Mouse (Mus musculus): ENCODE data around the gene Esm1. TPM values are rescaled to one million over a fixed set of nuclear protein-coding genes. Genes with fewer than 3 reads are reported as not detected.

Gene Esm1
- polyA plus RNA-seq, 1 experiment: not detected

DNA sequence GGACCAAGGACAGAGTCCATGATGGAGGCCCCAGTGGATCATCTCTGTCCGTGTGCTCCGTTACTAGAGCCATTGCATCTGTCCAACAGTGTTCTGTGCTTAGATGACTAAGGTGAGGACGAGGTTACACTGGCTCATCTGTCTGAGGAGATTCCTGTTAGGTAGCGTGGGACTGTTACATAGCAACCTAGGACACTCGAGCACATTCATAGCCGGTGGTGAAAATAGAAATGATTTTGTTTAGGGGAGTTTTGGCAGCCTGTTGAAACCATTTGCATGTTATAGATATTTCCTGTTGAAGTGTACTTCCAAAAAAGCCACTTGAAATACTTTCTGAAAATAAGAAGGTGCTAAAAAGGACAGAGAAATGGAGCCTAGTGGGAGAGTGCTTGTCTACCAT is 35.3 kb upstream of the Esm1 start:
- no peaks in the 10 kb centered on the region for H3K36me3 ChIP-seq (ENCODE audit: control insufficient read depth, insufficient read depth)
- no peak overlapping the region for H3ac ChIP-seq (ENCODE audit: control insufficient read depth, insufficient read length)
- H3K27me3 ChIP-seq (ENCODE audit: control insufficient read depth, insufficient read depth, insufficient read length): no peaks in the 10 kb centered on the region
- no peaks in the 10 kb centered on the region for H3K79me2 ChIP-seq (ENCODE audit: control insufficient read depth, insufficient read depth)
- no peak for TF ChIP-seq USF1 (IDR thresholded peaks at IDR 0.05; ENCODE audit: low read depth)
- TF ChIP-seq MAX (IDR thresholded peaks at IDR 0.05; ENCODE audit: low read depth): no peak
- TF ChIP-seq POLR2A (IDR thresholded peaks at IDR 0.05; ENCODE audit: insufficient read length, low read depth): no peak
- TF ChIP-seq POLR2AphosphoS2 (IDR thresholded peaks at IDR 0.05; ENCODE audit: insufficient read length, low read depth): no peak
- no peak for TF ChIP-seq TCF12 (IDR thresholded peaks at IDR 0.05; ENCODE audit: insufficient read depth, poor library complexity, severe bottlenecking)
- no peak for TF ChIP-seq TCF3 (IDR thresholded peaks at IDR 0.05; ENCODE audit: insufficient read length, low read depth)
- no peak for TF ChIP-seq CEBPB (IDR thresholded peaks at IDR 0.05; ENCODE audit: insufficient read depth, poor library complexity, severe bottlenecking)
- TF ChIP-seq REST (IDR thresholded peaks at IDR 0.05; ENCODE audit: insufficient read depth, insufficient read length): no peak
- TF ChIP-seq E2F4 (IDR thresholded peaks at IDR 0.05; ENCODE audit: insufficient read depth): no peak
- no peak for TF ChIP-seq MYOG (IDR thresholded peaks at IDR 0.05; ENCODE audit: control insufficient read depth in 1 of 3, insufficient read depth in 1 of 3, insufficient read length in 2 of 3, low read depth in 2 of 3)
- H3K4me3 ChIP-seq: no peak overlapping the region
- no peak overlapping the region for H3K4me2 ChIP-seq (ENCODE audit: low read depth)

DNA sequence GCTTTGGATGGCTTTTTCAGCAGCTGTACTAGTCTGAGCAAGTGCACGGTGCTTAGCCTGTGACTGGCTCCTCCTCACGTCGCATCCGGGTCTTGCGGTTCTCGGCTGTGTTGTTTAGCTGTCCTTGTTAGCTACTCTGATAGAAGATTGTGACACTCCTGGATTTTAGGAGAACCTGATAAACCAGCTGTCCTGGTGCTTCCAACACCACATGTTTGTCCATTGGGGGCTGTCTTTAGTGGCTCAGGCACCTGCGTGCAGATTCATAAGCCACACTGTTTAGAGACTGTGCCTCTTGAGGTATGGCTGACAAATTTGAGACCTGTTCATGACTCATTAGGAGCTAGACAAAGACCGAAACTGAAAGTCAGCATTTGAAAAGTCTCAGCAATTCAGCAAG is 26.1 kb upstream of the Esm1 start:
- H3K79me2 ChIP-seq (ENCODE audit: control insufficient read depth, insufficient read depth): no peaks in the 10 kb centered on the region
- no peak overlapping the region for H3K4me3 ChIP-seq
- H3K36me3 ChIP-seq (ENCODE audit: control insufficient read depth, insufficient read depth): no peaks in the 10 kb centered on the region
- H3ac ChIP-seq (ENCODE audit: control insufficient read depth, insufficient read length): no peak overlapping the region
- H3K27me3 ChIP-seq (ENCODE audit: control insufficient read depth, insufficient read depth, insufficient read length): no peaks in the 10 kb centered on the region
- TF ChIP-seq MYOG (IDR thresholded peaks at IDR 0.05; ENCODE audit: control insufficient read depth in 1 of 3, insufficient read depth in 1 of 3, insufficient read length in 2 of 3, low read depth in 2 of 3) (no peak), MAX (IDR thresholded peaks at IDR 0.05; ENCODE audit: low read depth) (no peak)
- H3K4me2 ChIP-seq (ENCODE audit: low read depth): peak overlapping the region; percentile 65

DNA sequence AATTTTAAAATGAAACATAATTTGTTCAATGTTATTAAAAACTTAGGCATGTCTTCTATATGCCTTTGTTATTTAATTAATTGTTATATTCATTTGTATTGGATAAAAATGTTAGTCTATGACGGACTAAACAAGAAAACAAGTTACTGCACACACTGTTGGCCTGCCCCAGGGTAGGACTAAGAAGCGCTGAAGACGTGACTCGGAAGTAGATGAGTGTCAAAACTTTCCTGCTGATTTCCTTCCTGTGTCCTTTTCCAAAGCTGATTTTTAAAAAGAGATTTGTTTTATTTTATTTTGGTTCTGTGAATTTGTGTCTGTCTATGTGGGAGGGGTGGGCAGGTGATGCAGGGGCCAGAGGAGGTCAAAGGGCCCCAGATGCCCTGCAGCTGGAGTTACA is 25.7 kb upstream of the Esm1 start:
- no peak for TF ChIP-seq MYOD1 (IDR thresholded peaks at IDR 0.05; ENCODE audit: control insufficient read depth in 1 of 3, insufficient read length in 2 of 3, low read depth in 2 of 3)
- no peak for TF ChIP-seq MAX (IDR thresholded peaks at IDR 0.05; ENCODE audit: low read depth)
- TF ChIP-seq REST (IDR thresholded peaks at IDR 0.05; ENCODE audit: insufficient read depth, insufficient read length): no peak
- no peak for TF ChIP-seq POLR2AphosphoS2 (IDR thresholded peaks at IDR 0.05; ENCODE audit: insufficient read length, low read depth)
- TF ChIP-seq POLR2A (IDR thresholded peaks at IDR 0.05; ENCODE audit: insufficient read length, low read depth): no peak
- TF ChIP-seq TCF3 (IDR thresholded peaks at IDR 0.05; ENCODE audit: insufficient read length, low read depth): no peak
- no peak for TF ChIP-seq USF1 (IDR thresholded peaks at IDR 0.05; ENCODE audit: low read depth)
- no peak for TF ChIP-seq SRF (IDR thresholded peaks at IDR 0.05; ENCODE audit: control insufficient read depth, insufficient read length, low read depth)
- no peak for TF ChIP-seq MYOG (IDR thresholded peaks at IDR 0.05; ENCODE audit: control insufficient read depth in 1 of 3, insufficient read depth in 1 of 3, insufficient read length in 2 of 3, low read depth in 2 of 3)
- no peak for TF ChIP-seq E2F4 (IDR thresholded peaks at IDR 0.05; ENCODE audit: insufficient read depth)
- TF ChIP-seq TCF12 (IDR thresholded peaks at IDR 0.05; ENCODE audit: insufficient read depth, poor library complexity, severe bottlenecking): no peak
- Histone ChIP-seq H3K36me3 (ENCODE audit: control insufficient read depth, insufficient read depth) (no peaks in the 10 kb centered on the region), H3ac (ENCODE audit: control insufficient read depth, insufficient read length) (no peak overlapping the region), H3K4me2 (ENCODE audit: low read depth) (peak overlapping the region; percentile 65), H3K79me2 (ENCODE audit: control insufficient read depth, insufficient read depth) (no peaks in the 10 kb centered on the region), H3K27me3 (ENCODE audit: control insufficient read depth, insufficient read depth, insufficient read length) (no peaks in the 10 kb centered on the region), H3K4me3 (no peak overlapping the region)

DNA sequence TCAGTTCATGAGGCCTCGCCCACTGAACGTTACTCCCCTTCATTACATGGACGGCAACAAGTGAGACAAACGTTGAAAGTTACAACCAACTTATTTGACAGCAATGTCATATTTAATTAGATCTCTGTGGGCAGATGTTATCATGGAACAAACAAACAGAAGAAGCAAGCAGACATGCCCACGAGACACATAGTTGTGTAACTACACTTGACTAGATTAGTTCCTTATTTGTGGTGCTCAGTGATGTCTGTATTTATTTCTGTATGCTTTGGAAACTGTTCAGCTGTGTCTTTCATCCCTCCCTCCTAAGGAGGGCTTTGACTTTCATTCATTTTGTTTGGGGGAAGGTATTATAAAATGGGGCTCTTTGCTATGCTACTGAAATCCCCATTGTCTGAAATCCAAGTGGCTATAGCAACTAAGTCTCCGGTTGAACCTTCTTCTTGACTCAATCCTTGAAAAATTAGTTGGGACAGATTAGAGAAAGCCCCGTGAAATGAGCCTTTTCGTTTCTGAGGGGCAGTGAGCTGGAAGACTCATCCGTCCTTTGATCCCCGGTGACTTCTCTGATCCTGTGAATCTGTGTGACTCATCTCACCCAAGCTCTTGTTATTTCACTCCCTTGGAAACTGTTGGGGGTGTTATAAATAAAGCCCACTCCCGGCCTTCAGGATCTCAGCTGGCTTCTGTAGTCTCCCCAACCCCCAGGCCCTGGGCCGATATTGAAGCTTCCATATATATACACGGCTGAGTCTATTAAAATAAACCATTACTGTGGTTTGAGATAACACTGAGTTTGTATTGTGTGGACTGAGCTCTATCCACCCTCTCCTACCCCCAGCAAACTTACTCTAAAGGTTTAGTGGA is 12.4 kb upstream of the Esm1 start:
- Histone ChIP-seq H3ac (ENCODE audit: control insufficient read depth, insufficient read length) (no peak overlapping the region), H3K27me3 (ENCODE audit: control insufficient read depth, insufficient read depth, insufficient read length) (no peaks in the 10 kb centered on the region), H3K4me2 (ENCODE audit: low read depth) (peak overlapping the region; percentile 23), H3K36me3 (ENCODE audit: control insufficient read depth, insufficient read depth) (no peaks in the 10 kb centered on the region), H3K4me3 (no peak overlapping the region), H3K79me2 (ENCODE audit: control insufficient read depth, insufficient read depth) (no peaks in the 10 kb centered on the region)
- TF ChIP-seq CEBPB (IDR thresholded peaks at IDR 0.05; ENCODE audit: insufficient read depth, poor library complexity, severe bottlenecking) (no peak), TCF12 (IDR thresholded peaks at IDR 0.05; ENCODE audit: insufficient read depth, poor library complexity, severe bottlenecking) (no peak), MAX (IDR thresholded peaks at IDR 0.05; ENCODE audit: low read depth) (no peak), POLR2AphosphoS2 (IDR thresholded peaks at IDR 0.05; ENCODE audit: insufficient read length, low read depth) (no peak), POLR2A (IDR thresholded peaks at IDR 0.05; ENCODE audit: insufficient read length, low read depth) (no peak), MYOG (IDR thresholded peaks at IDR 0.05; ENCODE audit: control insufficient read depth in 1 of 3, insufficient read depth in 1 of 3, insufficient read length in 2 of 3, low read depth in 2 of 3) (no peak), E2F4 (IDR thresholded peaks at IDR 0.05; ENCODE audit: insufficient read depth) (no peak), MYOD1 (IDR thresholded peaks at IDR 0.05; ENCODE audit: control insufficient read depth in 1 of 3, insufficient read length in 2 of 3, low read depth in 2 of 3) (no peak), SRF (IDR thresholded peaks at IDR 0.05; ENCODE audit: control insufficient read depth, insufficient read length, low read depth) (no peak), USF1 (IDR thresholded peaks at IDR 0.05; ENCODE audit: low read depth) (no peak), TCF3 (IDR thresholded peaks at IDR 0.05; ENCODE audit: insufficient read length, low read depth) (no peak), REST (IDR thresholded peaks at IDR 0.05; ENCODE audit: insufficient read depth, insufficient read length) (no peak)
